Mouse (Mus musculus) B cell, adult 62 days (primary cell): Measurements from ENCODE around the gene Rhod. TPM values are rescaled to one million over a fixed set of nuclear protein-coding genes. Genes with fewer than 3 reads are reported as not detected.

Experiments
- total RNA-seq: library from RNA; stranded (reverse); gene quantifications from 4 replicates; pipeline ENCODE4 v1.2.4, GENCODE M21; 2023

The Rhod gene
- 0.81 to 1.6 TPM (median 1.6 TPM) in 3 of 4 replicates, not detected in the other for total RNA-seq

GRCm38 (mm10) chr19:4439161-4439801, at the start of gene Rhod:
Rhod (minus strand) TSS chr19:4439432.

GRCm38 (mm10) chr19:4477345-4478189, 38.3 kb upstream of the Rhod start, which contains the start of gene Syt12:
Syt12 (minus strand) TSS chr19:4477447.

DNA sequence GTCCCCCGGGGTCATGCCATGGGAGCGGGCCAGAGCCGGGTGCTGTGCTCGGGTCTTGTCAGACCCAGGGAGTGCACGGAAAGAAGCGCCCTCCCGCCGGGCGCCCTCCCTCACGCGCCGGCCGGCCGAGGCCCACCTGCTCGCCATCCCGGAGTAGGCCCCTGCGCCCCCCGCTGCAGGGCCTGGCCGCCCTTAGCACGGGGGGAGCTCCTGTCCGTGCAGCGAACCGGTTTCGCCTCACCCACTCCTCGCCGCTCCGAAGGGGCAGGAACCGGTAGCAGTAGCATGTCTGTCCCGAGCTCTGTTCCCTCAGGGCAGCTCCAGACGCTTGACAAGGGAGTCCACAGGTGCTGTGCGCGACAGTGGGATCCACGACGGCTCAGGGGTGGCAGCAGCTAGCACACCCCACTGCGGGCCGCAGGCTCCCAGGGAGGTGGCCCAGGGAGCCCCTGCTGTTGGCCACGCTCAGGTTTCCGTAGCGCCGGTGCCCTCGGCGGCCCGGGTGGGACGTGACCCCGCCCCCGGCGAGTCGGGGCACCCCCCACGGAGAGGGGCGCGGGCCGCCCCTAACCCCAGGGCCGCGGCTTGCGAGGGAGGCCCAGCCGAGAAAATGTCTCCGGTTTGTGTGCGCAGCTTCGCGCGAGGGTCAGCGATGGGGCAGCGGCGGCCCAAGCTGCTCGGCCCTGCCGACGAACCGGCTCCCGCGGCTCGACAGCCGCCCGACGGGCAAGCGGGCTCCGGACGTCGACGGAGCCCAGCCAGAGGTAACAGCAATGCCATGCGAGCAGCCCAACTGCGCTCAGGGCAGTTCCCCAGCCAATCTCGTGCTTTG, 41.2 kb downstream of the Rhod start, which contains the start of gene Kdm2a:
Gene Kdm2a, minus strand, starts transcription at position 488 of the 832 bp plus-strand sequence.

Other genes starting within 250 kb of the Rhod start
- gene Tbc1d10c, start 248.1 kb downstream of the Rhod start, total RNA-seq: 255 to 266 TPM (median 262 TPM) in 4 replicates
- 377 to 398 TPM (median 383 TPM) in 4 replicates for gene Ppp1ca, start 247.4 kb downstream of the Rhod start, total RNA-seq
- 51.5 to 59.3 TPM (median 55.6 TPM) in 4 replicates for gene Rad9a, start 237.8 kb downstream of the Rhod start, total RNA-seq
- 141 to 150 TPM (median 148 TPM) in 4 replicates for gene Clcf1, start 225.2 kb downstream of the Rhod start, total RNA-seq
- 5.9 TPM in 1 of 4 replicates, not detected in the others for gene AC109138.7, start 225.1 kb downstream of the Rhod start, total RNA-seq
- gene Pold4, start 207.5 kb downstream of the Rhod start, total RNA-seq: 206 to 223 TPM (median 211 TPM) in 4 replicates
- 26.5 to 33.7 TPM (median 27.9 TPM) in 4 replicates for gene Ssh3, start 170.3 kb downstream of the Rhod start, total RNA-seq
- 26.4 to 33.1 TPM (median 28.4 TPM) in 4 replicates for gene Ankrd13d, start 156.3 kb downstream of the Rhod start, total RNA-seq
- 529 to 561 TPM (median 549 TPM) in 4 replicates for gene Grk2, start 133.2 kb downstream of the Rhod start, total RNA-seq
- gene Kdm2a, start 41.1 kb downstream of the Rhod start, total RNA-seq: 224 to 243 TPM (median 232 TPM) in 4 replicates
- gene Syt12, start 38.0 kb upstream of the Rhod start, total RNA-seq: not detected in 4 replicates
- gene 2010003K11Rik, start 59.2 kb upstream of the Rhod start, total RNA-seq: not detected in 4 replicates
- gene Pcx, start 71.0 kb upstream of the Rhod start, total RNA-seq: 2.4 to 4.6 TPM (median 3.8 TPM) in 4 replicates
- gene Lrfn4, start 176.2 kb upstream of the Rhod start, total RNA-seq: 0.30 to 0.46 TPM (median 0.32 TPM) in 4 replicates
- 47.0 to 56.9 TPM (median 51.6 TPM) in 4 replicates for gene Rce1, start 186.2 kb upstream of the Rhod start, total RNA-seq